Mouse (Mus musculus): Measurements from ENCODE around the gene Adra1b. TPM values are rescaled to one million over a fixed set of nuclear protein-coding genes. Genes with fewer than 3 reads are reported as not detected.

The Adra1b gene
- polyA plus RNA-seq, 1 experiment from 2014 or later = 13.2 TPM

DNA sequence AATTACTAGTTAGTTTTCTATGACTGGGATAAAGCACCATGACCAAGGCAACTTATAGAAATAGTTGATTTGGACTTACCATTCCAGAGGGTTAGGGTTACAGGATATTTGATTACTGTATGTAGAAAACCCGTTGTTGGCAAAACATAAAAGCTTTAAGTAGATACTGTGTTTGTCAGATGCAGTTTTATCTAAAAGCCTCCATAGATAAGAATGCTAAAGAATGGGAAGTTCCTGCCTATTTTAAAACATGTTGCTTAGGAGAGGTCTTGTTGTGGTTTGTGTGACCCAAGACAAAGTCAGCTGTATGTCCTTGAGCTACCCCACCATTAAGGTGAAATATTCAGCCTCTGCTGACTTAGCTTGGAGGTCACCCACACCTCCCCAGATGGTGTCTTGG, 146.4 kb downstream of the Adra1b start:
- WGBS = 86% methylated on average over 1 of the region's 1 CpGs

DNA sequence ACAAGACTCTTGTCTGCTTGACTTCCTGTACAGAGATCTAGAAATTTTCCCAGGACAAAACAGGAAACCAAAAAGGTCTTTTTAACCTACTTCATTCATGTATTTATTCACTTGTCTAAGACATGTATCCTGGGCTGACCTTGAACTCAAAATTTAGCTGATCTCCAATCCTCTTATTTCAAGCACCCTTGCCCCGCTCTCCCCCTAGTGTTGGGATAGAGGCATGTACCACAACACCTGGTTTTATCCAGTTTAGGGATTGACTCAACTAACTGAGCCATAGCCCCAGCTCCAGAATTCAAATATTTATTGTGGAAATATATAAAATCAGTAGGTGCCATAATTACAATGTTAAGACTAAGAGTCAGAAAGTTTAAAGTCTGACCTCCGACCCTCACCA, 149.5 kb downstream of the Adra1b start:
- Histone ChIP-seq H3K27ac (replicated peaks) (no peak overlapping the region), H3K36me3 (no peaks in the 10 kb centered on the region), H3K4me3 (no peak overlapping the region), H3K27me3 (no peaks in the 10 kb centered on the region), H3K4me1 (replicated peaks) (peaks cover 13% of the 10 kb centered on the region), H3K4me2 (no peak overlapping the region), H3K9me3 (no peaks in the 10 kb centered on the region), H3K9ac (no peak overlapping the region)
- ATAC-seq (ENCODE audit: low FRiP score, low read depth) = no peak
- WGBS = 74% methylated on average over 2 of the region's 2 CpGs

More for the DNA sequence above, 146.4 kb downstream of the Adra1b start:
- no peaks in the 10 kb centered on the region for H3K4me1 ChIP-seq (replicated peaks)
- no peak for ATAC-seq (ENCODE audit: low FRiP score, low read depth)
- H3K4me3 ChIP-seq = no peak overlapping the region
- no peaks in the 10 kb centered on the region for H3K36me3 ChIP-seq
- no peak overlapping the region for H3K4me2 ChIP-seq
- H3K9ac ChIP-seq = no peak overlapping the region
- no peak overlapping the region for H3K27ac ChIP-seq (replicated peaks)
- H3K27me3 ChIP-seq = no peaks in the 10 kb centered on the region; the same call in 1 of the 2 replicates
- H3K9me3 ChIP-seq = no peaks in the 10 kb centered on the region

DNA sequence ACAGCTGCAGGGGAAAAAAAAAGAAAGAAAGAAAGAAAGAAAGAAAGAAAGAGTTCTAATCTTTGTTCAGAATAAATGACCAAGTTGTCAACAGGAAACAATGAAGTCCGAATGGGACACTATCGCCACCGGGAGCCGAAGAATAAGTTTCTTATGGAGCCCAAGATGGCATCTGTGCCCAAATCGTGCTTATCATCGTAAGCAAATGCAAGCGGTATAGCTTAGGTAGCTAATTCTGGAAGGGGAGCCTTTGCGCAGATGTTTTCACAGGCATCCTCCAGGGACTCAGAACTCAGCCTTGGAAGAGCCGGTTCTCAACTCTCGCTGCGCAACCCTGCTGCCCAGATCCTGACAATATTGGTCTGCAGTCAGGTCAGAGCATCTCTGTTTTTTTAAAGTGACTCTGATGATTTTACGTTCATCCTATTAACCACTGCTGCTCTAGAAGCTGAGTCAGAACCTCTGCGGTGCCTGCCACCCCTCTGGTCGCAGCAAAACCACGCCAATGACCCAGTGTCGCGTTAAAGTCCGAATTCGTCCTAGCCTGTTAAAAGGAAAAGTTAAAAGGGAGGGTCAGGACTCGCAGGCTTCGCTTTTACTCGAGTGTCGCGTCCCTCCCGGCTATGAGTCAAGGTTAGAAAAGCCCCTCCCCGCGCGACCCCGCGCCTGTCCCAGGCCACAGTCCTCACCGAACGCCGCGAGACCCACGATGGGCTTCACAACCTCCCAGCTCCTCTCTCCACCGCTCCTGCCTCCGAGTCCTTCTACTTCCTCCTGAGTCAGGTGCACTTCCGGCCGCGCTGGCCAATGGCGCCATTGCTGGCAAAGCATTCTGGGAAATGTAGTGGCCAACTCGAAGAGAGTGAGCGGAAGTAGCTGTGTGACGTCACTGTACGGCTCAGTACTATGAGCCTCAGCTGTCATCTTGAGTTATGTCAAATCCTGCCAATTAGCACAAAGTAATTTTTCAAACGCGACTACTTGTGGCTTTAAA, 153.5 kb downstream of the Adra1b start, which contains the start of gene Ttc1:
Gene Ttc1, minus strand, starts transcription at position 776 of the 994 bp plus-strand sequence.
- H3K4me1 ChIP-seq (replicated peaks) = peaks cover 15% of the 10 kb centered on the region
- peak within 1 kb of the TSS; percentile 65 for H3K9ac ChIP-seq
- H3K36me3 ChIP-seq = peaks cover 24% of the 10 kb centered on the region
- peak within 1 kb of the TSS; percentile 71; the same call in 1 of the 2 replicates for H3K27ac ChIP-seq (replicated peaks)
- peak; percentile 98 for ATAC-seq (ENCODE audit: low FRiP score, low read depth)
- peak within 1 kb of the TSS; percentile 94 for H3K4me2 ChIP-seq
- 3% methylated on average over 47 of the region's 47 CpGs for WGBS
- peak within 1 kb of the TSS; percentile 69 for H3K4me3 ChIP-seq
- no peaks in the 10 kb centered on the region for H3K9me3 ChIP-seq
- no peaks in the 10 kb centered on the region for H3K27me3 ChIP-seq

DNA sequence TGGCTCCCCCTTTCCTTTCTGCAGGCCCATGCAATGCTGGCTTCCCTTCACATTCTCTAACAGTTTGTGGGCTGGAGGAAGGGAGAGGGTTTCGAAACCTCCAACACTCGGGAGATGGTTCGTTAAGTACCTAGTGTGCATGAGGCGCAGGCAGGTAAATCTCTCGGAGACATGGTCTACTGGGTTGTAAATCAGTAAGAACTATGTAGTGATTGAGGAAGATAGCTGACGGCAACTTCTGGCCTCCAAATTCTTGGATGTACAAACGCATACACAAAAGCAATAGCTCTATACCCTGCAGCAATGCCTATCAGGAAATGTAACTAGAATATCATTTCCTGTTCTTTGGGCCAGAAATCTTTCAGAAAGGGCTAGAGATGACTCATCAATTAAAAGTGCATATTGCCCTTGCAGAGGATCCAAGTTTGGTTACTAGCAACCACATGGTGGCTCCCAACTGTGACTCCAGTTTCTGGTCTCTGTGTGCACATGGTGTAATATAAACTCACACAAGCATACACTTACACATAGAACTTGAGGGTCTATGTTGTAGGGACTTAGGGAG, 172.2 kb downstream of the Adra1b start:
- Histone ChIP-seq H3K9ac (no peak overlapping the region), H3K9me3 (no peaks in the 10 kb centered on the region), H3K4me2 (no peak overlapping the region), H3K4me3 (no peak overlapping the region), H3K4me1 (replicated peaks) (no peaks in the 10 kb centered on the region), H3K36me3 (peaks cover 28% of the 10 kb centered on the region), H3K27ac (replicated peaks) (no peak overlapping the region), H3K27me3 (no peaks in the 10 kb centered on the region)
- WGBS = 86% methylated on average over 7 of the region's 7 CpGs
- ATAC-seq (ENCODE audit: low FRiP score, low read depth) = no peak

DNA sequence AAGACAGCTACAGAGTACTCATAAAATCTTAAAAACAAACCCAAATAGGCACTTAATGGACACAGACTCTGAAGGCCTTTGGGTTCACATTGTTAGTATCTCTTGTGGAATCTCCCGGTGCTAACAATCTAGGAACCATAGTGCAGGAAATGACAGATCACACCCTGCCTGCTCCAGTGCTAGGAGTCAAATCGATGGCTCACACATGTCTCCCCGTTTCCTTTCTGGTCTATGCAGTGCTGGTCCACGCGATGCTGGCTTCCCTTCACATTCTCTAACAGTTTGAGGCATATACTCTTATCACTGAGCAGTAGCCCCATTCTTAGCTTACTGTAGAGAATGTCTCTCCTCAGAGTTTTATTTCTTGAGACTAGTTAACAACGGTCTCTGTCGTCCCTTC, 173.2 kb downstream of the Adra1b start:
- peaks cover 22% of the 10 kb centered on the region for H3K36me3 ChIP-seq
- no peaks in the 10 kb centered on the region for H3K27me3 ChIP-seq
- no peak overlapping the region for H3K4me2 ChIP-seq
- no peak overlapping the region for H3K4me3 ChIP-seq
- WGBS = 90% methylated on average over 7 of the region's 7 CpGs
- no peak overlapping the region for H3K9ac ChIP-seq
- ATAC-seq (ENCODE audit: low FRiP score, low read depth) = no peak
- no peaks in the 10 kb centered on the region for H3K4me1 ChIP-seq (replicated peaks)
- H3K27ac ChIP-seq (replicated peaks) = no peak overlapping the region
- H3K9me3 ChIP-seq = no peaks in the 10 kb centered on the region

Other genes starting within 250 kb of the Adra1b start
- 26.8 and 31.5 TPM in 2 replicates for gene Pwwp2a, start 219.2 kb downstream of the Adra1b start, polyA plus RNA-seq (2015; fragmentation: Nextera tagmentation; extraction: Ambion mirVana)
- 77.9 and 80.4 TPM in 2 replicates for gene Ttc1, start 153.2 kb downstream of the Adra1b start, polyA plus RNA-seq (2015; fragmentation: Nextera tagmentation; extraction: Ambion mirVana)

Data from hindbrain, embryonic 15.5 days (tissue).